Mouse (Mus musculus) lung, postnatal 0 days (tissue): ENCODE measurements at regions not wholly inside any gene's neighbourhood (a gene's known extent, or its start where the extent isn't known, plus 50 kb on each side); places are given as distances from the start of the nearest gene placed in this dataset.

Source experiments
- CTCF ChIP-seq: IDR thresholded peaks from 2 replicates; pipeline ENCODE4 v1.5.1; 2016; ENCODE audit warnings: antibody characterized with exemption, mild to moderate bottlenecking
- EP300 ChIP-seq: IDR thresholded peaks from 2 replicates; pipeline ENCODE4 v1.6.1; 2016; ENCODE audit warnings: antibody characterized with exemption, mild to moderate bottlenecking, control low read depth

- TF ChIP-seq EP300 (no peak), CTCF (no peak)
These were observed 274.8 kb upstream of the Adamts9 start for GRCm38 (mm10) chr6:93218015-93218593.
